Mouse (Mus musculus): ENCODE measurements around the gene Ccnb2. TPM values are rescaled to one million over a fixed set of nuclear protein-coding genes. Genes with fewer than 3 reads are reported as not detected.

Gene Ccnb2
- total RNA-seq, 2 experiments from 2014 or later: 1.1 to 2.0 TPM

- DNase-seq (ENCODE audit: low spot score in 2 of 2): no peak
These were observed 36.2 kb downstream of the Ccnb2 start for GRCm38 (mm10) chr9:70384958-70385728.

DNA sequence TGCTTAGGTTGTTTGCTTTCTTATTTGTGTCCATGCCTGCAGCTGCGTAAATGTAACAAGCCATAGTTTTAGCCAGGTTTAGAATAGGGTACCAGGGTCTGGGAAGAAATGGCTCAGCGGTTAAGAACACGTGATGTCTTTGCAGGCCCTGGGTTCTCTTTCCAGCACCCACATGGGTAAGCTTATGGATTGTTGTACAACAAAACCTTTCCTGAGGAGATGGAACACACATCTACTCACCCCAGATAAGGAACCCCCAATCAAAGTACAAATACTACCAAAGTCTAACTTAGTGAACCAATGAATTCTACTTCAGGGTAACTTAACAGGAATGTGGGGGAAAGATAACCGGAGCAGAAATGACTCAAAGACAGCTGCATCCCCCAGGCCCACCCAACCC lies 36.9 kb downstream of the Ccnb2 start:
- DNase-seq (ENCODE audit: low spot score in 2 of 2): no peak

DNA sequence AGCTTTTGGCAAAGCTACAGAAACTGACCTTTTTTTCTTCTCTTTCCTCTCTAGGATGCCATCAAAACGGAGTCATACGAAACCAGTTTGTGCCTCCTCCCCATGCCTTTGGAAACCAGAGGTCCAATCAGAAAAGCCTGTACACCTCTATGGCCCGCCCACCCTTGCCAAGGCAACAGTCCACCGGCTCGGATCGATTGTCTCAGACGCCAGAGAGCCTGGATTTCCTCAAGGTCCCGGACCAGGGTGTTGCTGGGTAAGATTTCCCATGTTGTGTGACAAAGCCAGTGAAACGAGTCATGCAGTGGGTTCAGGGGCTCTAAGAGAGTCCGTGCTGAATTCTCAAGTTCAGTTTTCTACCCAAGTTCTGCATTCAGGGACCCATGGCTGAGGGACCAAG lies 37.6 kb downstream of the Ccnb2 start:
- no peak for DNase-seq (ENCODE audit: low spot score in 2 of 2)

GRCm38 (mm10) chr9:70382091-70382490 lies 39.3 kb downstream of the Ccnb2 start:
- DNase-seq (ENCODE audit: low spot score in 2 of 2): no peak

DNA sequence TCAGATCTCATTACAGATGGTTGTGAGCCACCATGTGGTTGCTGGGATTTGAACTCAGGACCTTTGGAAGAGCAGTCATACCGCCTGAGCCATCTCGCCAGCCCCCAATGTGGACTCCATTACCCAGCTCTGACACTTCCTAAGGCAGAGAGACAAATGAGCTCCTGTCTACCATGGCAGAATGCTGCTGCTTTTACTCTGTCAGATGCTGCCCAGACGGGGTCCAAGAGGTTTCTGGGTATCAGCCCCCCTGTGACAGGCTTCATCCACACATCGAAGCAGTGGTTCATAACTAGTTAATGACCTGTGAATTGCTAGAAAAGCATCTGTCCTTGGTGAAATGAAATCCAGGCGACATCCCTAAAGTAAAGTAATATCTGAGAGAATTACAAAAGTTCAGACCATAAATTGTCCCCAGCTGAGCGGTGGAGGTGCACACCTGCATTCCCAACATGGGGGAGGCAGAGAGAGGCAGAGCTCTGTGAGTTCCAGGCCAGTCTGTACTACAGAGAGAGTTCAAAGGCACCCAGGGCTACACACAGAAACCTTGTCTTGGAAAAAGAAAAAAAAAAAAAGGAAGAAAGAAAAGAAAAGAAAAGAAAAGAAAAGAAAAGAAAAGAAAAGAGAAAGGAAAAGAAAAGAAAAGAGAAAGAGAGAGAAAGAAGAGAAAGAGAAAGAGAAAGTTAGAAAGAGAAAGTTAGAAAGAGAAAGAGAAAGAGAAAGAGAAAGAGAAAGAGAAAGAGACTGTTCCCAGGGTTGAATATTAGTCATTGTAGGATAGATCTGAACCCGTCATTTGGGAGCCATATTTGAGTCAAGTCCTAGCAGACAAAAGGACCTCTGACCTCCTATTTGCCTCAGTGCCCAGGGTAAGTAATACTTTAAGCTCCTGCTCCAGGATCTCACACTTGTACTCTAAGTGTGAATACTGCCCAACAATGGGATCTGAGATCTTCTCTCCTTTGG lies 41.6 kb downstream of the Ccnb2 start:
- no peak for DNase-seq (ENCODE audit: low spot score in 2 of 2)

DNA sequence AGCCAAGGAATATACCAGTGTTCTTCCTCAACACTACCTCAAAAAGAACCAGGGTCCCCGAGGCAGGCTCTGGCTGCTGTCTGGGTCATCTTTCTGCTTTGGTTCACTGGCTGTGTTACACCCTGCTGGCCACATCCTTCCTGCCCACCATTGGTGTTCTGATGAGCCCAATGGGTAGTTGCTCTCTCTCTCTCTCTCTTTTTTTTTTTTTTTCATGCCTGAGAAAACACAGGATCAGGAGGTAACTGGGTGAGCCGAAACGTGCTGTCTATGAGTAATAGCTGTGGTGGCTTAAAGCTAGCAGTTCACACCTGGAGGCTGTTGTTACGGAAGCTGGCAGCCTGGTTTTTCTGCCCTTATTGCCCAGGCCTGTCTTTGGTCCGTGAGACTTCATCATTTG lies 49.7 kb downstream of the Ccnb2 start:
- DNase-seq (ENCODE audit: low spot score in 2 of 2): no peak

- no peak for DNase-seq (ENCODE audit: low spot score in 2 of 2)
These were observed 54.4 kb downstream of the Ccnb2 start for GRCm38 (mm10) chr9:70366898-70367297.

DNA sequence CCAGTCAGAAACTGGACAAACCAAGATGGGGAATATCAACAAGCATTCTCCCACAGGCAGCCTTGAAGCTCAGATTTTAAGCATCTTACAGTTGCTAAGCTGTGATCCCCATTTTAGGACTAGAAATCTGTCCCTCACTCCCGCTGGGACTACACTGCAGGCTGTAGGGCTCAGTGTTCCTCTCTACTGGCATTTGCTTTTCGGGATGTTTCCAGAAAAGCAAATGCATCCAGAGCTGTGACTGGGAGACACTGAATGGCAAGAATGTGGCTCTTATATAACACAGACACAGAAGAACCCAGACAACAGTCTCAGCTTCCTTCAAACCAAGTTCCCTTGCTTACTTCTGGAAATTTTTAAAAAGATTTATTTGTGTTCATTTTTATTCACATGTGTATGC lies 55.4 kb downstream of the Ccnb2 start:
- DNase-seq (ENCODE audit: low spot score in 2 of 2): no peak

DNA sequence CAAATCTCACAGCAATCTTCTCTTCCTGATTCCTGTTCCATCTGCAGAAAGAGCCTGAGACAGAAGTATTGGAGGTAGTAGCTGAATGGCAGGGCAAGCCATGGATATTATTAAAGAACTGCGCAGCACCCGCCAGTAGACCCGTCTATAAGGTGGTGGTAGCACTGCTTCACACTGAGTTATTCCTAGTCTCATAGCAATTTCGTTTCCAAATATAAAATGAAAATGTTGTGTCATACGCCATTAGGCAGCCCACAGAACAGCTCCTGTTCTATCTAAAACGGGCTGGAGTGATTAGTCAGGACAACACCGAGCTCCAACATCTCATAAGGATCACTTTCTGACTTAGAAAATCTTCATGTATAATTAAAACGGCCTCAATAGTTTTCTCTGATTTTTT lies 56.6 kb downstream of the Ccnb2 start:
- DNase-seq (ENCODE audit: low spot score in 2 of 2): no peak

- DNase-seq (ENCODE audit: low spot score in 2 of 2): no peak
These were observed 61.8 kb downstream of the Ccnb2 start for GRCm38 (mm10) chr9:70359402-70360131.

Small RNAs within 50 kb of the gene (microRNA-seq; reads per million reads assigned to microRNA genes)
- gene Mir5626 (ENCODE audit: borderline number of aligned reads in 2 of 2): 0 to 0.95 reads per million in 2 experiments

Other genes starting within 250 kb of the Ccnb2 start
- 10 to 100 TPM; 23.3 to 27.6 TPM for gene Myo1e, start 214.2 kb downstream of the Ccnb2 start, total RNA-seq (2021)
- 10 to 100 TPM; 34.6 to 38.2 TPM for gene Rnf111, start 82.2 kb upstream of the Ccnb2 start, total RNA-seq (2021)
- 10 to 100 TPM; 35.9 to 41.9 TPM for gene Sltm, start 121.2 kb upstream of the Ccnb2 start, total RNA-seq (2021)
- gene Gm10642, start 234.7 kb upstream of the Ccnb2 start, total RNA-seq (2021): 1 to 10 TPM in 1 of 2 experiments, under 1 TPM in 1; 0.43 to 2.7 TPM
- gene Mindy2, start 235.6 kb upstream of the Ccnb2 start, total RNA-seq (2021): 10 to 100 TPM; 15.1 to 24.2 TPM